Mouse (Mus musculus): ENCODE results near the gene Sod3. TPM values are rescaled to one million over a fixed set of nuclear protein-coding genes. Genes with fewer than 3 reads are reported as not detected.

Sod3 gene
- total RNA-seq, 4 experiments from 2014 or later: 3.7 to 6.8 (median 5.1) TPM

DNA sequence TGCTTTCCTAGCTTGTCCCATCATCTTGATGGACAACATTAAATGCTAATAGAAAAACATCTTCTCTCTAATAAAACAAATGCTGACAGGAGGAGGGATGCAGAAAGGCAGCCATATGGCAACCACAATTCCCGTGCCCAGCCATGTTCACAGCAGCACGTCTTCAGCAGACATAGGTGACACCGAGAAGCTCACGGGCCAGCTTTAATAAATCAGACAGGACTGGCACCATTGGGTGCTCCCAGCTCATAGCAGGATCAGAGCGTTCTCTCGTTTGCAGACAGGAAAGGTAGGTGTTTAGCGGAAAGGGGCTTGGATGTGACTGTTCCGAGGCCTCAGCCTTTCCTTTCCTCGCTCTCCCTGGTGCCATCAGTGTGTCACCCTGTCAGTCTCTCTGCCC is 12.3 kb downstream of the Sod3 start:
- DNase-seq (ENCODE audit: low spot score in 2 of 2): no peak

DNA sequence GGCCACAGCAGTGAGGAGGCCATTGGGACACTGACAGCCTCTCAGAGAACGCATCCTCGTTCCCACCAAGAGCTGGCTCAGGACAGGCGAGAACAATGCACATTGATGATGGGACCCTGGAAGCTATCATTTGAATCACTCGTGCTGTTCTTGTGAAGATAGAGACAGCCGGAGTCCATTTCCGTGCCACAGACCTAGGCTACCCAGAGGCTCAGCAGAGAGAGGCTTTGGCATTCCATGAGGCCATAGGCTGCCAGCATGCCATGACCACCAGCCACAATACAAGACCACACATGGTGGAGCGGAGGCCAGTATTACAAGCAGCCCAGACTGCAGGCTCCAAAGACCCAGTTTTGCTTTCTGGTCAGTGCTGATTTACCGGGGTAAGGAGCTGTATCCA is 19.2 kb downstream of the Sod3 start:
- no peak for DNase-seq (ENCODE audit: low spot score in 2 of 2)

DNA sequence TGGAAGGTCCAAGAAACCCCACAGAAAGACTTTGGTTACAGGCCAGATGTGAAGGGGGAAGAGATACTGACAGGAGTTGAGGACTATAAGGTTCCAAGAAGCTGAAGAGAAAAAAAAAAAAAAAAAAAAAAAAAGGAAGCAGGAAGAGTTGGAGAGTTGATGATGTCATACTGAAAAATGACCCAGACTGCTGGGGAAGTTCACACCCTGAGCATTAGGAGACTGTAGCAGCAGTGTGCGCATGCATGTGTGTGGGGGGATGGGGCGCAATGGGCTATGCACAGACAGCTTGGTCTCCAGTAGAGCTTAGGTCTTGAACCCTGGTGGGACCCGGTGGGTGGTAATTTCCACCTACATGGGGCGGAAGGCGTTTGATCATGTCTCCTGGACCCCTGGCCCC is 20.2 kb downstream of the Sod3 start:
- no peak for DNase-seq (ENCODE audit: low spot score in 2 of 2)

DNA sequence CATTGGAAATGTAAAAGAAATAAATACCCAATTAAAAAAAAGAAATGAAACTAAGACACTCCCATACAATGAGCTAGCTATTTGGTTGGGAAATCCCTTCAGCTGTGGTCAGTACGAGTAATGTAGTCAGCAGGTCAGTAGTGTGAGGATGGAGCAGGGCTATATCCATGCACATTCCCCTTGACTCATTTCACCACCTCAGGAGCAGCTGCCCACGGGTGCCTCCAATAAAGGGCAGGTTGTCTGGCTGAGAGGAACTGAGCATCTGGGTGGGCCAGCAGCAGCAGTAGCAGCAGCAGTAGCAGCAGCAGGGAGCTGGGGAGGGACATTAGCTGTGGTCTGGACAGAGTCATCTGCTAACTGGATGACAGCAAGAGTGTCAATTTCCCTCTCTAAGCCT is 22.4 kb downstream of the Sod3 start:
- DNase-seq (ENCODE audit: low spot score in 2 of 2): no peak

DNA sequence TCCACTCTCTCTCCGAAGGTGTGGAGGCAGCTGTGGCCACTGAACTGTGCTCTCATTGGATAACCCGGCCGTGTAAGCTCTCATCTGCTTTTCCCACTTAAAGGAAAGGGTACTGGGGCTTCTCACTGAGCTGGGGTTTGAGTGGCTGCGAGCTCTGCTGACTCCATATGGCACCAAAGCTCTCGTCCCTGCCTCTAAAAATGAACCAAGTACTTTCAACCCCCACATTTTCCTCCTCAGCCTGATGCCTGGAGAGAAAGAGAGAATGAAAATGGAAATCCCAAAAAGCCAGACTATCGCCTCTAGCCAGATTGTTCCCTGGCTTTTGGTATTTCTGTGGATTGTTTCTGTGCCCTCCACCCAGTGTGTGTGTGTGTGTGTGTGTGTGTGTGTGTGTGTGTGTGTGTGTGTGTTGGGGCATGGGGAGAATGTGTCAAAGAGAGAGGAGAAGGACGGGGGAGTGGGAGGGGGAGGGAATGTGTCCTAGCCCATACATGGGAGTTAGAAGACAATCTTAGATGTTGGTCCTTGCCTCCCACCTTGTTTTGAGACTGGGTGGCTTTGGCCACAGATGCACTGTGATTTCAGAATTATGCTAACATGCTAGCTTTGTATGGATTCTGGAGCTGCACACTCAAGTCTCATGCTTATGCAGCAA is 24.6 kb downstream of the Sod3 start:
- DNase-seq (ENCODE audit: low spot score in 2 of 2): peak in 1 of 2 experiments; percentile 41

DNA sequence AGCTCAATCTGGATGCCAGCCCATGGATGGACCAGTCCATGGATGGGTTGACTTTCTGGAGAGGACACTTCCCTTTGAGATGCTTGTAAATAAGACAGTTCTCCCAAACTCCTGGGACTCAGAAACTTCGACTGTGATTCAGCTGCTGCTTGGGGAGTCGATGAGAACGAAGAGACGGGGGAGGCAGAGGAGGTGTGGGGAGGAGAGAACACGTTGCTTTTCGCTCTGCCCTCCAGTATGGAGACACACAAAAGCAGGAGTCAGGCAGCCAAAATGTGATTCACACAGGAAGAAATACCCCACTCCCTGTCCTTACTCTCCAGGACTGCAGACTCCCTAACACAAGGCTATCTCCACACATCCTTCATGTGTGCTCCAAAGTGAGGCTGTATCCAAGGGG is 26.8 kb downstream of the Sod3 start:
- DNase-seq (ENCODE audit: low spot score in 2 of 2): no peak

DNA sequence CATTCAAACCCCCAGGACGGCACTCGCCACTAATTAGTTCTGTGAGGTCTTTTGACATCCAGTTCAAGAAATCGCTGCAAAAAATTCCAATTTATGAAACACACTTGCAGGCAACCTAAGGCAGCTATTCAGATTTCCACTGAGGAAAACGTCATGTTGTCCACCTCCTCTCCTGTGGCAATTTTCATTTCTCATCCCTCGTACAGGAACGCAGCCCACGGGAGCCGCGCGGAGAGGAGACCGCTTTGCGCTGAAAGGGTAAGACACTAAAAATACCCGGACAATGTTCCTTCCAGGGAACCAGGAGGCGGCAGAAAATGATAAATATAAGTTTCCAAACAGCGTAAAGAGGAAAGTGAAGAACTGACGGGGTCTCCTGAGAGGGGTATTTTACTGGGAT is 27.9 kb downstream of the Sod3 start:
- no peak for DNase-seq (ENCODE audit: low spot score in 2 of 2)

DNA sequence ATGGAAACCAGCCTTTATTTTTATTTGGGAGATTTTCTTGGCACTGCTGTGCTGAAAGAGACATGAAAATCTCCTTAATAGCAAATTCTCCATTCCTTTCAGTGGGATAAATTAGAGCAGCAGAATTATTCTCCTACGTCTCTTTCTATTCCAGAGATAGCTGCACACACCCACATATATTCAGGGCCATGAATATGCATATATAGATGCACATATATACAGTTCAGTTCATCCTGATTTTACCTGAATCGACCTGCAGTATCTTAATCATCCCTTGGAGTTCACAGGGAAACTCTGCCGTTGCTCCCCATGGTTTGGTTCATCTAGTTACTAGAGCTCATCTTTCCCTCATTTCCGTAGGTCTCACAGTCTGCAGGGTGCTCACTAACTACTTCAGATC is 30.2 kb downstream of the Sod3 start:
- no peak for DNase-seq (ENCODE audit: low spot score in 2 of 2)

DNA sequence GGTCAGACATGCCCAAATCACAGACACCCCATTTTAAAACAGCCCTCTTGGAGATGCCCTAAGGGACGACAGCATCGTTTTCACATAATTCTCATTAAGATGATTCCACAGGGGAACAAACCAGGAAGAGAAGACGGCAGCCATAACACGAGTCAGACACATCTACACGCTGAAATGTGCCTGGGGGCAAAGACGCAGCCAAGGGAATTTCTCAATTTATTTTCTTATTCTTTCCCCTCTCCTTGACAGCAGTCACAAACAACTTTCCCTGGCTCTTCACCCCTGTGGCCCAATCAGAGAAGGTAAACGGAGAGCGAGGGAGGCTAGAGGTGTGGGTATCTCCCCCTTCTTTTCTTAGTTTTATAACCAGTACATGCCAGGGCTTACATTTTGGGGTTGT is 40.8 kb downstream of the Sod3 start:
- DNase-seq (ENCODE audit: low spot score in 2 of 2): no peak

DNA sequence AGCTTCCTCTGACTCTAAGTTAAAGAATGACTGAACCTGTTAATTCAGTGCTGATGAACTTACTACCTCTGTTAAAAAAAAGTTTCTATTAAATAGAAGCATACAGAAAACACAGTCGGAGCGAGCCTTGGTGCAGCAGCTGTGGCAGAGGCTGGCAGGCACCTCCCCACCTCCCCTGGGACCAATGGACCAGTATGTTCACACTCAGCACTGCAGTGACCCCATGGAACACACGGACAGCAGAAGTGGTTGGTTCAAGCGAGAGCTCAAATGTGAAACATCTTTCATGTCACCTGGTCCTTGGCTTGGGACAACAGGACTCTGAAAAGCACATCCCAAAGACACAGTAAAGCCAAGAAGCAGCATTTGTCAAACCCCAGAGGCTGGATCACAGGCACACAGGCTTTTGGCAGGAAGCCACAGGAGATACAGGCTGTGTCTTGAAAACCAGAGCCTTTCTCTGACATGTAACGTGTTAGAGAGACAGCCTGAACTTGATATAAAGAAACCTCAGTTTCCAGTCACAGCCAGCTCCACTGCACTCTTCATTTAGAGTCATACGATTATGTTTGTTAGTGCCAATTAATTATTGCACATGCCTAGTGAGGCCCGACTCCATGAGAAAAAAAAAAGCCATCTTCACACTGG is 45.2 kb downstream of the Sod3 start:
- no peak for DNase-seq (ENCODE audit: low spot score in 2 of 2)

DNA sequence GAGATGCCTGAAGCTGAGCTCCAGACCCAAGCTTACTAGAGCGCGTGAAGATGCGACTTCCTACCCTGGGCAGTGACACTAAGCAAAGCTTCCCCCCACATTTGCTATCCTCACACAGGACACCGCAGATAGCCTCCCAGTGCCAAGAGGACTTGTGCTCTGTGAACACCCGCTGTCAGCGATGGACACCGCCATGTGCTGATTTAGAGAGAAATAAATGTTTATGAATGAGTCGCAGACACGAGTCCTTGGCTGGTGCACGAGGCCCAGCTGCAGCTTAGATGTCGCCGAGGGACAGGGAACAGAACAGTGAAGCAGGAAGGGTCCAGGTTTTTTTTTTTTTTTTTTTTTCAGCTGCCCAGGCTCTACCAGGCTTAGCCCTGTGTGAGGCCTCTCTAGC is 46.6 kb downstream of the Sod3 start:
- no peak for DNase-seq (ENCODE audit: low spot score in 2 of 2)

DNA sequence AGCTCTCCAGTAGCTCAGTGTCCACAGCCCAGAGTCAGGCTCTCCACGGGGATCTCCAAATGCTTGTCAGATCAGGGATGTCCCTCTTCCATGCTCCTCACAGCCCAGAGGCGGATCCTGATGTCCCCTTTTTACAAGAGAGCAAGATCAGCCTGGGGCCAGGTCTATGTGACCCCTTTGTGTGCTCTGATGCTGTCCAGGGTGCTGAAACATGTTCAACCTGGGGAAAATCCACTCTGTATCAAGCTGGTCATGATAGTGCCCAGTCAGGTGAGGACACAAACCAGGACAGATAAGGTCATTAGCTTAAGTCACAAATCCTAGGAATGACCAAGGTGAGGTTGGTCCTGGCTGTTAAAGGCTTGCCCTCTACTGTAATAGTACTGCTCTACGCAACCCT is 48.0 kb downstream of the Sod3 start:
- no peak for DNase-seq (ENCODE audit: low spot score in 2 of 2)

DNA sequence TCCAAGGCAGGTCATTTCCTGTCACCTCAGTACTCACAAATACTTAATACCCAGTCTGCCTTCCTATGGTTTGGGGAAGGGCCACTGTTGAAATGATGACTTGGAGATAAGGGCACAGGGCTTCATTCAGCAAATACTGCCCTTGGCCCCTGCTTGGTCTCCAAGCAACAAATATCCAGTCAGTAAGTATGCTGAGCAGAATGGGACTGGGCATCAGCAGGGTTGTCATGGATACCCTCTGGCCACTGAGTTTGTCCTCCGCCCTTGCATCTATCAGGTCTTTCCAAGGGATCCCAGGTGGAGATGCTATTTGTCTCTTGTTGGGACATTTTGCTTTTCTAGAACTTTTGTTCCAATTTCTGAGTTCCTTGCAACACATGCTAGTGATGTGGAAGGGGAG is 51.6 kb downstream of the Sod3 start:
- DNase-seq (ENCODE audit: low spot score in 2 of 2): no peak

DNA sequence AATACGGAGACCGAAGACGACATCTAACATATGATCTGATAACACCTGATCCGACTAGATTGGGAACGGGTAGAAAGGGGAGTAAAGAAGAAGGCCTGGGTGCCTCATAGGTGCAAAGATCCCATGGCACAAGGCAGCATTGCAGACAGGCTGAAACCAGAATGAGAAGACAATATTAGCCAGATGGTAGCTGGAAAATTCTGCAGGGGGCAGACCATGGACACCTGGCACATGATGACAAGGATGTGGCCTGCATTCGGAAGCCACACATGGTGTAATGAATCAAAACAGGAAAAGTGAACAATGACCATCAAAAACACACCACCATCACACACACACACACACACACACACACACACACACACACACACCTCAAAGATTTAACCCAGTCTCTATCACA is 52.3 kb downstream of the Sod3 start:
- DNase-seq (ENCODE audit: low spot score in 2 of 2): no peak

DNA sequence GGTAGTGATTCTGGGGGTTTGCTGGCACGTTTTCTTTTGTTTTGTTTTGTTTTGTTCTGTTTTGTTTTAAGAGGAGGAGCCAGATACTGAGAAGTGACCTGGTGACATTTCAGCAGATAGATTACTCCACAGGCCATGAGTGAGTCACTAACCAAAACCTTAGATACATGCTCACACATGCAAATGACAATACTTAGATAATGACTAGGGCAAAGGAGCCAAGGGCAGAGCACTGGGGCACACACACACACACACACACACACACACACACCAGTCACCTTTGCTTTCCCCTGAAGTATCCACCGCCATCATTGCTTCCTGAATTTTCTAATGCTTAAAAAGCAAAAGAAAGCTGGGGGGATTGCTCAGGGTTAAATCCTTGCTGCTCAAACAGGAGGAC is 52.9 kb downstream of the Sod3 start:
- no peak for DNase-seq (ENCODE audit: low spot score in 2 of 2)

Other genes with a start within 250 kb of the Sod3 start
- 100 to 1,000 TPM in 1 of 4 experiments, 10 to 100 TPM in 3; 89.9 to 102 (median 96.7) TPM for gene Dhx15, start 173.3 kb upstream of the Sod3 start, total RNA-seq (2022)
- 10 to 100 TPM; 65.0 to 78.6 (median 73.2) TPM for gene Ccdc149, start 107.7 kb downstream of the Sod3 start, total RNA-seq (2022)
- gene Lgi2, start 202.7 kb downstream of the Sod3 start, total RNA-seq (2022): 10 to 100 TPM; 30.1 to 33.0 (median 31.1) TPM

All from layer of hippocampus, adult 8-10 months (tissue).